Mouse (Mus musculus) lung, postnatal 0 days (tissue): ENCODE data around the gene Aplf. TPM values are rescaled to one million over a fixed set of nuclear protein-coding genes. Genes with fewer than 3 reads are reported as not detected.

Experiments used
- ATAC-seq: fragments of 200-750 bp; cut with Nextera tagmentation; 2 replicates; pipeline ENCODE4 v1.8.0; 2017; ENCODE audit warnings: moderate library complexity
- DNase-seq: peaks from one replicate; pipeline ENCODE4 v3.0.0-alpha.2; 2016; ENCODE audit warnings: low spot score
- H3K27ac ChIP-seq: fragments of 300-500 bp; sonication (generic); 2 replicates; pipeline ENCODE4 v1.5.1; 2014; ENCODE audit warnings: antibody characterized with exemption, mild to moderate bottlenecking, low read length, mixed read lengths
- H3K27me3 ChIP-seq: fragments of 300-500 bp; sonication (generic); replicated peaks from 2 replicates; pipeline ENCODE4 v1.6.1; 2014; ENCODE audit warnings: low read length, mixed read lengths; ENCODE audit not compliant: insufficient read depth
- H3K36me3 ChIP-seq: fragments of 300-500 bp; sonication (generic); 2 replicates; pipeline ENCODE4 v1.6.1; 2014; ENCODE audit warnings: low read length, mixed read lengths; ENCODE audit not compliant: insufficient read depth
- H3K4me1 ChIP-seq: fragments of 300-500 bp; sonication (generic); 2 replicates; pipeline ENCODE4 v1.6.1; 2014; ENCODE audit warnings: antibody characterized with exemption, low read depth, low read length, mixed read lengths; ENCODE audit not compliant: insufficient read depth
- H3K4me2 ChIP-seq: fragments of 300-500 bp; sonication (generic); replicated peaks from 2 replicates; pipeline ENCODE4 v1.6.1; 2014; ENCODE audit warnings: low read depth, mild to moderate bottlenecking, low read length, moderate library complexity, mixed read lengths
- H3K4me3 ChIP-seq: fragments of 300-500 bp; sonication (generic); 2 replicates; pipeline ENCODE4 v1.5.1; 2014; ENCODE audit warnings: low read depth, low read length
- H3K9ac ChIP-seq: fragments of 300-500 bp; sonication (generic); replicated peaks from 2 replicates; pipeline ENCODE4 v1.6.1; 2014; ENCODE audit warnings: low read depth, mild to moderate bottlenecking
- H3K9me3 ChIP-seq: fragments of 300-500 bp; sonication (generic); 2 replicates; pipeline ENCODE4 v1.6.1; 2016; ENCODE audit warnings: low read length, mixed read lengths
- CTCF ChIP-seq: IDR thresholded peaks from 2 replicates; pipeline ENCODE4 v1.5.1; 2016; ENCODE audit warnings: antibody characterized with exemption, mild to moderate bottlenecking
- EP300 ChIP-seq: IDR thresholded peaks from 2 replicates; pipeline ENCODE4 v1.6.1; 2016; ENCODE audit warnings: antibody characterized with exemption, mild to moderate bottlenecking, control low read depth
- WGBS: fragments of 180-500 bp; shearing (Covaris S2); extraction: QIAGEN DNeasy Blood & Tissue Kit; methylation state at CpG from one replicate; pipeline ENCODE4 v1.1.7; 2014; 5-methylcytosine and 5-hydroxymethylcytosine counted together
- polyA plus RNA-seq: library from polyadenylated mRNA; unstranded; fragments of >200 nt; fragmentation: Nextera tagmentation; extraction: Ambion mirVana; gene quantifications from 2 replicates; pipeline ENCODE4 v1.2.1, GENCODE M21; 2015

The Aplf gene
- polyA plus RNA-seq, 1 experiment from 2014 or later = 8.7 TPM

- TF ChIP-seq CTCF = no peak
- no peak for TF ChIP-seq EP300
- Histone ChIP-seq H3K36me3 (no peaks in the 10 kb centered on the region), H3K4me3 (no peak overlapping the region), H3K4me2 (no peak overlapping the region), H3K4me1 (peaks cover 13% of the 10 kb centered on the region; the same call in 1 of the 2 replicates), H3K9ac (no peak overlapping the region), H3K27me3 (no peaks in the 10 kb centered on the region), H3K27ac (no peak overlapping the region), H3K9me3 (no peaks in the 10 kb centered on the region)
- DNase-seq = peak; percentile 4
- ATAC-seq = peak; percentile 51
- 36% methylated on average over 8 of the region's 8 CpGs for WGBS
These were observed 54.0 kb downstream of the Aplf start for GRCm38 (mm10) chr6:87618021-87618420.

GRCm38 (mm10) chr6:87615696-87616083, 56.3 kb downstream of the Aplf start:
- Histone ChIP-seq H3K4me2 (no peak overlapping the region), H3K9me3 (no peaks in the 10 kb centered on the region), H3K4me3 (no peak overlapping the region), H3K27ac (no peak overlapping the region), H3K9ac (no peak overlapping the region), H3K27me3 (no peaks in the 10 kb centered on the region), H3K36me3 (no peaks in the 10 kb centered on the region), H3K4me1 (peaks cover 3% of the 10 kb centered on the region; the same call in 1 of the 2 replicates)
- TF ChIP-seq EP300 (no peak), CTCF (no peak)
- 92% methylated on average over 14 of the region's 14 CpGs for WGBS
- ATAC-seq (no peak), DNase-seq (peak; percentile 3)

GRCm38 (mm10) chr6:87614794-87615695, 56.9 kb downstream of the Aplf start:
- Histone ChIP-seq H3K9ac (no peak overlapping the region), H3K4me3 (no peak overlapping the region), H3K9me3 (no peaks in the 10 kb centered on the region), H3K27me3 (no peaks in the 10 kb centered on the region), H3K4me2 (no peak overlapping the region), H3K36me3 (no peaks in the 10 kb centered on the region), H3K4me1 (no peaks in the 10 kb centered on the region), H3K27ac (no peak overlapping the region)
- DNase-seq = peak; percentile 55
- TF ChIP-seq EP300 = no peak
- peak; percentile 85 for TF ChIP-seq CTCF
- peak; percentile 54; the same call in 1 of the 2 replicates for ATAC-seq
- 50% methylated on average over 11 of the region's 11 CpGs for WGBS

GRCm38 (mm10) chr6:87599825-87600224, 72.2 kb downstream of the Aplf start:
- H3K36me3 ChIP-seq = no peaks in the 10 kb centered on the region
- no peaks in the 10 kb centered on the region for H3K27me3 ChIP-seq
- H3K9me3 ChIP-seq = no peaks in the 10 kb centered on the region
- no peaks in the 10 kb centered on the region for H3K4me1 ChIP-seq
- no peak overlapping the region for H3K27ac ChIP-seq
- H3K9ac ChIP-seq = no peak overlapping the region
- no peak overlapping the region for H3K4me3 ChIP-seq
- no peak for TF ChIP-seq CTCF
- ATAC-seq = no peak
- no peak overlapping the region for H3K4me2 ChIP-seq
- no peak for DNase-seq

GRCm38 (mm10) chr6:87597116-87597833, 74.7 kb downstream of the Aplf start:
- H3K9me3 ChIP-seq = no peaks in the 10 kb centered on the region
- no peak for TF ChIP-seq CTCF
- TF ChIP-seq EP300 = no peak
- H3K36me3 ChIP-seq = no peaks in the 10 kb centered on the region
- H3K27me3 ChIP-seq = no peaks in the 10 kb centered on the region
- no peak overlapping the region for H3K9ac ChIP-seq
- no peak overlapping the region for H3K4me2 ChIP-seq
- H3K4me3 ChIP-seq = no peak overlapping the region
- ATAC-seq (peak; percentile 54), DNase-seq (peak; percentile 24)
- no peak overlapping the region for H3K27ac ChIP-seq
- H3K4me1 ChIP-seq = no peaks in the 10 kb centered on the region
- 51% methylated on average over 10 of the region's 10 CpGs for WGBS

GRCm38 (mm10) chr6:87594188-87594587, 77.8 kb downstream of the Aplf start:
- no peaks in the 10 kb centered on the region for H3K36me3 ChIP-seq
- DNase-seq (no peak), ATAC-seq (no peak)
- H3K4me1 ChIP-seq = no peaks in the 10 kb centered on the region
- H3K27me3 ChIP-seq = no peaks in the 10 kb centered on the region
- WGBS = 69% methylated on average over 6 of the region's 6 CpGs
- no peak overlapping the region for H3K4me3 ChIP-seq
- H3K27ac ChIP-seq = no peak overlapping the region
- no peak overlapping the region for H3K4me2 ChIP-seq
- no peaks in the 10 kb centered on the region for H3K9me3 ChIP-seq
- TF ChIP-seq CTCF = no peak
- no peak for TF ChIP-seq EP300
- no peak overlapping the region for H3K9ac ChIP-seq
